Mouse (Mus musculus) liver, embryonic 14.5 days (tissue): ENCODE data around the gene Wasf3.

Source experiments
- CTCF ChIP-seq: IDR thresholded peaks from 2 replicates; pipeline ENCODE4 v1.5.1; 2016; ENCODE audit warnings: antibody characterized with exemption, low read depth, control low read depth
- EP300 ChIP-seq: IDR thresholded peaks from 2 replicates; pipeline ENCODE4 v1.6.1; 2016; ENCODE audit warnings: antibody characterized with exemption, low read depth

- TF ChIP-seq EP300 = no peak
- no peak for TF ChIP-seq CTCF
These were observed 30.4 kb downstream of the Wasf3 start for GRCm38 (mm10) chr5:146415218-146415617.
